Mouse (Mus musculus) layer of hippocampus, postnatal 10 days (tissue): ENCODE measurements at regions not wholly inside any gene's neighbourhood (a gene's known extent, or its start where the extent isn't known, plus 50 kb on each side); places are given as distances from the start of the nearest gene placed in this dataset.

Experiments
- DNase-seq, 2 experiments: peaks; one replicate each; pipeline ENCODE4 v3.0.0; 2021; ENCODE audit warnings: low spot score in 2 of 2

- DNase-seq = no peak
Observed at GRCm38 (mm10) chr16:92943901-92944300, 118.0 kb upstream of the Runx1 start.

GRCm38 (mm10) chr16:92939618-92940017 is 113.7 kb upstream of the Runx1 start:
- DNase-seq = no peak

GRCm38 (mm10) chr16:92935848-92936535 is 110.0 kb upstream of the Runx1 start:
- DNase-seq = no peak

GRCm38 (mm10) chr16:92930103-92930502 is 104.2 kb upstream of the Runx1 start:
- no peak for DNase-seq

GRCm38 (mm10) chr16:92928201-92928600 is 102.3 kb upstream of the Runx1 start:
- no peak for DNase-seq

GRCm38 (mm10) chr16:92927662-92928061 is 101.7 kb upstream of the Runx1 start:
- no peak for DNase-seq

GRCm38 (mm10) chr16:92926853-92927252 is 100.9 kb upstream of the Runx1 start:
- DNase-seq = no peak

GRCm38 (mm10) chr16:92920947-92921346 is 95.0 kb upstream of the Runx1 start:
- no peak for DNase-seq

GRCm38 (mm10) chr16:92917356-92917755 is 91.4 kb upstream of the Runx1 start:
- DNase-seq = no peak

GRCm38 (mm10) chr16:92915651-92916050 is 89.7 kb upstream of the Runx1 start:
- no peak for DNase-seq

- DNase-seq = no peak
Observed at GRCm38 (mm10) chr16:92906873-92907272, 80.9 kb upstream of the Runx1 start.

- DNase-seq = no peak
Observed at GRCm38 (mm10) chr16:92905626-92906025, 79.7 kb upstream of the Runx1 start.

GRCm38 (mm10) chr16:92903892-92904473 is 78.0 kb upstream of the Runx1 start:
- DNase-seq = no peak

- no peak for DNase-seq
Observed at GRCm38 (mm10) chr16:92903486-92903885, 77.5 kb upstream of the Runx1 start.

GRCm38 (mm10) chr16:92899704-92900103 is 73.8 kb upstream of the Runx1 start:
- no peak for DNase-seq

GRCm38 (mm10) chr16:92891741-92892140 is 65.8 kb upstream of the Runx1 start:
- DNase-seq = no peak

GRCm38 (mm10) chr16:92890713-92891112 is 64.8 kb upstream of the Runx1 start:
- DNase-seq = no peak

GRCm38 (mm10) chr16:92889537-92889936 is 63.6 kb upstream of the Runx1 start:
- DNase-seq = no peak

- DNase-seq = no peak
Observed at GRCm38 (mm10) chr16:92886226-92886625, 60.3 kb upstream of the Runx1 start.

- DNase-seq = no peak
Observed at GRCm38 (mm10) chr16:92883821-92884272, 57.9 kb upstream of the Runx1 start.

GRCm38 (mm10) chr16:92880356-92881043 is 54.6 kb upstream of the Runx1 start:
- no peak for DNase-seq

- no peak for DNase-seq
Observed at GRCm38 (mm10) chr16:92878081-92878480, 52.1 kb upstream of the Runx1 start.
